ENCODE assay signal across 8 mouse cellular contexts in the genomic region with DNA sequence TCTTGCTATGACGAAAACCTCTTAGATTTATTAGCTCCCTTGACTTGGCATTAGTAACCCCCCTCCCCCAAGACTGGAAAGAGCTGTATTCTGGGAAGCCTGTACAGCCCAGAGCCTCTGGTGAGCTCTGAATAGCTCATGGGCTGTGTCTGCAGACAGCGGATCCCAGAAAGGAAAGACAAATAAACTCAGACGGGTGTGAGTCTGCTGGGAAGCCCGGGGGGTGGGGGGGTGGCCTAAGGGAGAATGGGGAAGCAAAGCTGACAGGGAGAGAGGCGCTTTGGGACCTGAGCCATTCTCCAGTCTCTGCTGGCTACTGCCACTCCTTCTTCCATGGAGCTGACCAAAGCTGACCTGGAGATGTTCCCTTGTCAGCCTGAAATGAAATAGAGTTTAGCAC. TPM values are rescaled to one million over a fixed set of nuclear protein-coding genes. Genes with fewer than 3 reads are reported as not detected.
DNase-seq lines count a peak whose midpoint lies in the region; ATAC-seq and TF ChIP-seq lines count a peak whose summit lies in the region.

No protein-coding gene starts in this region.

- peaks cover 4% of the 10 kb centered on the region; the same call in 1 of the 2 replicates for H3K36me3 ChIP-seq in kidney, postnatal 0 days (ENCODE audit: insufficient read depth, low read length)
- no peaks in the 10 kb centered on the region for H3K36me3 ChIP-seq in embryonic facial prominence, embryonic 11.5 days (replicated peaks; ENCODE audit: control insufficient read depth, insufficient read depth, low read depth, low read length)
- peaks cover 12% of the 10 kb centered on the region for H3K36me3 ChIP-seq in hindbrain, embryonic 13.5 days
- peaks cover 5% of the 10 kb centered on the region for H3K36me3 ChIP-seq in forebrain, embryonic 12.5 days (replicated peaks)

- H3K9me3 ChIP-seq in kidney, postnatal 0 days (replicated peaks; ENCODE audit: low read length) = no peaks in the 10 kb centered on the region
- no peaks in the 10 kb centered on the region for H3K9me3 ChIP-seq in embryonic facial prominence, embryonic 11.5 days (replicated peaks; ENCODE audit: control insufficient read depth, low read length)
- H3K9me3 ChIP-seq in hindbrain, embryonic 13.5 days = no peaks in the 10 kb centered on the region
- no peaks in the 10 kb centered on the region for H3K9me3 ChIP-seq in forebrain, embryonic 12.5 days

- ATAC-seq in kidney, postnatal 0 days (replicated peaks; ENCODE audit: low FRiP score, low read depth) = no peak
- no peak for ATAC-seq in embryonic facial prominence, embryonic 11.5 days (replicated peaks; ENCODE audit: insufficient number of reproducible peaks, low FRiP score, low TSS enrichment, low read depth)
- ATAC-seq in hindbrain, embryonic 13.5 days (ENCODE audit: low FRiP score) = no peak
- no peak for ATAC-seq in activated CD4-positive, CD25-positive, alpha-beta regulatory T cell, adult 4 months
- ATAC-seq in forebrain, embryonic 12.5 days (ENCODE audit: low FRiP score) = no peak

- WGBS in kidney, postnatal 0 days = 16% methylated on average over 5 of the region's 5 CpGs
- 35% methylated on average over 5 of the region's 5 CpGs for WGBS in embryonic facial prominence, embryonic 11.5 days
- 32% methylated on average over 5 of the region's 5 CpGs for WGBS in hindbrain, embryonic 13.5 days
- 67% methylated on average over 5 of the region's 5 CpGs for WGBS in forebrain, embryonic 12.5 days

- TF ChIP-seq CTCF in kidney, postnatal 0 days (IDR thresholded peaks at IDR 0.05; ENCODE audit: low read depth) = no peak

- no peak overlapping the region for H3K4me3 ChIP-seq in kidney, postnatal 0 days (replicated peaks; ENCODE audit: low read depth, low read length)
- H3K4me3 ChIP-seq in embryonic facial prominence, embryonic 11.5 days (ENCODE audit: low read depth, low read length) = no peak overlapping the region
- no peak overlapping the region for H3K4me3 ChIP-seq in hindbrain, embryonic 13.5 days
- no peak overlapping the region for H3K4me3 ChIP-seq in forebrain, embryonic 12.5 days (replicated peaks)

- no peaks in the 10 kb centered on the region for H3K27me3 ChIP-seq in kidney, postnatal 0 days (ENCODE audit: insufficient read depth, low read length)
- H3K27me3 ChIP-seq in embryonic facial prominence, embryonic 11.5 days (ENCODE audit: control insufficient read depth, insufficient read depth, low read length) = no peaks in the 10 kb centered on the region
- no peaks in the 10 kb centered on the region for H3K27me3 ChIP-seq in hindbrain, embryonic 13.5 days
- no peaks in the 10 kb centered on the region for H3K27me3 ChIP-seq in forebrain, embryonic 12.5 days

- no peaks in the 10 kb centered on the region for H3K4me1 ChIP-seq in kidney, postnatal 0 days (replicated peaks; ENCODE audit: insufficient read depth, low read length)
- no peaks in the 10 kb centered on the region for H3K4me1 ChIP-seq in embryonic facial prominence, embryonic 11.5 days (ENCODE audit: control insufficient read depth, insufficient read depth, low read length)
- H3K4me1 ChIP-seq in hindbrain, embryonic 13.5 days (replicated peaks) = peaks cover 12% of the 10 kb centered on the region
- H3K4me1 ChIP-seq in forebrain, embryonic 12.5 days = peaks cover 3% of the 10 kb centered on the region; the same call in 1 of the 2 replicates

- no peak overlapping the region for H3K4me2 ChIP-seq in kidney, postnatal 0 days (ENCODE audit: low read length)
- H3K4me2 ChIP-seq in embryonic facial prominence, embryonic 11.5 days (ENCODE audit: low read depth, low read length) = no peak overlapping the region
- no peak overlapping the region for H3K4me2 ChIP-seq in hindbrain, embryonic 13.5 days
- no peak overlapping the region for H3K4me2 ChIP-seq in forebrain, embryonic 12.5 days

- H3K27ac ChIP-seq in kidney, postnatal 0 days = 0 out of 2 replicates have a peak overlapping the region, but pooled peaks have one; percentile 38
- 0 out of 2 replicates have a peak overlapping the region, but pooled peaks have one; percentile 13 for H3K27ac ChIP-seq in embryonic facial prominence, embryonic 11.5 days (replicated peaks; ENCODE audit: low read depth, low read length)
- H3K27ac ChIP-seq in hindbrain, embryonic 13.5 days = peak overlapping the region; percentile 30; the same call in 1 of the 2 replicates
- H3K27ac ChIP-seq in forebrain, embryonic 12.5 days = no peak overlapping the region

- peak; percentile 37 for DNase-seq in kidney, postnatal 0 days (ENCODE audit: low spot score)
- no peak for DNase-seq in kidney, adult 18-20 months
- no peak for DNase-seq in embryonic facial prominence, embryonic 11.5 days (ENCODE audit: low spot score)
- peak; percentile 10 to 40 for DNase-seq in lung, postnatal 4 days
- no peak for DNase-seq in T-cell, adult 2 months (ENCODE audit: low spot score)

- H3K9ac ChIP-seq in kidney, postnatal 0 days (ENCODE audit: low read depth, low read length) = no peak overlapping the region
- no peak overlapping the region for H3K9ac ChIP-seq in embryonic facial prominence, embryonic 11.5 days (replicated peaks; ENCODE audit: low read length)
- no peak overlapping the region for H3K9ac ChIP-seq in hindbrain, embryonic 13.5 days
- H3K9ac ChIP-seq in forebrain, embryonic 12.5 days = no peak overlapping the region

RNA-seq across cellular contexts. Expression of gene Wwp2, which starts 53.8 kb away (rescaled TPM):
- polyA plus RNA-seq in kidney, postnatal 0 days (2015; fragmentation: Nextera tagmentation; extraction: Ambion mirVana) = 38.9 and 46.8 TPM in 2 replicates
- polyA plus RNA-seq in embryonic facial prominence, embryonic 11.5 days (2014; fragmentation: Nextera tagmentation; extraction: Ambion mirVana) = 66.0 and 74.6 TPM in 2 replicates
- 49.3 and 53.0 TPM in 2 replicates for polyA plus RNA-seq in hindbrain, embryonic 13.5 days (2015; fragmentation: Nextera tagmentation; extraction: Ambion mirVana)
- 100 to 1,000 TPM in 1 of 2 experiments, 10 to 100 TPM in 1; 82.0 to 116 TPM for polyA plus RNA-seq in activated CD4-positive, CD25-positive, alpha-beta regulatory T cell, adult 4 months (2017; shearing (Covaris generic))
- polyA plus RNA-seq in forebrain, embryonic 12.5 days (2016; fragmentation: Nextera tagmentation; extraction: Ambion mirVana) = 66.0 and 66.3 TPM in 2 replicates

Comparison
In these comparisons a context has a peak if more than half of its experiments do, and no peak if none do; other contexts are left out.
1. DNase-seq: peak in kidney, postnatal 0 days (single experiment) and lung, postnatal 4 days (2 of 2); none in kidney, adult 18-20 months (single experiment), embryonic facial prominence, embryonic 11.5 days (single experiment) and T-cell, adult 2 months (single experiment).